Mouse (Mus musculus) heart, embryonic 13.5 days (tissue): ENCODE measurements around the gene Plekhg3. TPM values are rescaled to one million over a fixed set of nuclear protein-coding genes. Genes with fewer than 3 reads are reported as not detected.

Source experiments
- ATAC-seq: fragments of 200-750 bp; cut with Nextera tagmentation; 2 replicates; pipeline ENCODE4 v1.8.0; 2017; ENCODE audit warnings: moderate TSS enrichment; ENCODE audit not compliant: insufficient number of reproducible peaks, low FRiP score, low TSS enrichment; ENCODE audit errors: extremely low read depth
- H3K27ac ChIP-seq: fragments of 300-500 bp; sonication (generic); replicated peaks from 2 replicates; pipeline ENCODE4 v1.5.1; 2015; ENCODE audit warnings: moderate library complexity, mild to moderate bottlenecking, inconsistent platforms
- H3K27me3 ChIP-seq: fragments of 300-500 bp; sonication (generic); replicated peaks from 2 replicates; pipeline ENCODE4 v1.6.1; 2015; ENCODE audit warnings: mild to moderate bottlenecking, inconsistent platforms
- H3K36me3 ChIP-seq: fragments of 300-500 bp; sonication (generic); 2 replicates; pipeline ENCODE4 v1.6.1; 2015; ENCODE audit warnings: mild to moderate bottlenecking, inconsistent platforms
- H3K4me1 ChIP-seq: fragments of 300-500 bp; sonication (generic); 2 replicates; pipeline ENCODE4 v1.6.1; 2015; ENCODE audit warnings: inconsistent platforms
- H3K4me2 ChIP-seq: fragments of 300-500 bp; sonication (generic); 2 replicates; pipeline ENCODE4 v1.6.1; 2015; ENCODE audit warnings: inconsistent platforms, mild to moderate bottlenecking, moderate library complexity
- H3K4me3 ChIP-seq: fragments of 300-500 bp; sonication (generic); 2 replicates; pipeline ENCODE4 v1.5.1; 2015; ENCODE audit warnings: moderate library complexity, mild to moderate bottlenecking, inconsistent platforms
- H3K9ac ChIP-seq: fragments of 300-500 bp; sonication (generic); 2 replicates; pipeline ENCODE4 v1.6.1; 2015; ENCODE audit warnings: inconsistent platforms, mild to moderate bottlenecking, moderate library complexity
- H3K9me3 ChIP-seq: fragments of 300-500 bp; sonication (generic); 2 replicates; pipeline ENCODE4 v1.6.1; 2016; ENCODE audit warnings: inconsistent platforms
- WGBS: fragments of 180-500 bp; shearing (Covaris S2); methylation state at CpG from one replicate; pipeline ENCODE4 v1.1.7; 2015; ENCODE audit warnings: mixed read lengths; 5-methylcytosine and 5-hydroxymethylcytosine counted together
- polyA plus RNA-seq: library from polyadenylated mRNA; unstranded; fragments of >200 nt; fragmentation: Nextera tagmentation; extraction: Ambion mirVana; gene quantifications from 2 replicates; pipeline ENCODE4 v1.2.1, GENCODE M21; 2015

Gene Plekhg3
- polyA plus RNA-seq, 1 experiment from 2014 or later: 6.5 TPM

DNA sequence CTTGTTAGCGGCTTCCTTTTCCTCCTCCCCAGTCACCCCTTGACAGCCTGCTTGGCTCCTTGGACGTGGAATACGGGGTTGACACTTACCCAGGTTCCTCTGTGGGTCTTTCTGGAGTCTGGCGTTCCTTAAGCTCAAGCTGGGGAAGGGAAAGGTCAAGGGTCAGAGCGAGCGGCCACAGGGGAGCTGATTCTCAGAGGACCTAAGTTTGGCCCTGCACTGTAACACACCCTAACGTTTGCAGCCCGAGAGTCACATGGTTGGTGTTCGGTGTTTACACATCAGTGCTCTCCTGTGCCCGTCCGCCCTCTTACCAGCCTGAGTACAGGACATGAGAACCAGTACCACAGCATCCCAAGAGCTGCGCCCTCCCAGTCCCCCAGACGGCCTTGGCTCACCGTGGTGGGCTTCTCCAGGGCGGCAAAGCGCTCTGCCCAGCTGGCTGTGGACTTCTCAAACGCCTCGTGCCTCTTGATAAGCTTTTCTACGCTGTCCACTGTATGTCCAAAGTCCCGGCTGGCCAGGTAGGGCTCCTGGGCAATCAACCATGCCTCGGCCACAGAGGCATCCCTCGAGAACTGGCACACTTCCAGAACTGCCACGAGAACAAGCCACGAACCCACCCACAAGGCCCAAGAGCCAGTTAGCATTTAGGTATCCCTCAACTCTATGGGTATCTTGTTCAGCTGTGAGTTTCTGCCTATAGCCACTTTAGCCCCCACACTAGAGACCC lies 67.7 kb downstream of the Plekhg3 start:
- ATAC-seq: no peak
- Histone ChIP-seq H3K4me2 (no peak overlapping the region), H3K36me3 (peaks cover 33% of the 10 kb centered on the region), H3K27ac (no peak overlapping the region), H3K9ac (no peak overlapping the region), H3K27me3 (no peaks in the 10 kb centered on the region; the same call in none of the 2 replicates), H3K9me3 (no peaks in the 10 kb centered on the region), H3K4me1 (peaks cover 27% of the 10 kb centered on the region), H3K4me3 (no peak overlapping the region)
- WGBS: 72% methylated on average over 24 of the region's 24 CpGs

DNA sequence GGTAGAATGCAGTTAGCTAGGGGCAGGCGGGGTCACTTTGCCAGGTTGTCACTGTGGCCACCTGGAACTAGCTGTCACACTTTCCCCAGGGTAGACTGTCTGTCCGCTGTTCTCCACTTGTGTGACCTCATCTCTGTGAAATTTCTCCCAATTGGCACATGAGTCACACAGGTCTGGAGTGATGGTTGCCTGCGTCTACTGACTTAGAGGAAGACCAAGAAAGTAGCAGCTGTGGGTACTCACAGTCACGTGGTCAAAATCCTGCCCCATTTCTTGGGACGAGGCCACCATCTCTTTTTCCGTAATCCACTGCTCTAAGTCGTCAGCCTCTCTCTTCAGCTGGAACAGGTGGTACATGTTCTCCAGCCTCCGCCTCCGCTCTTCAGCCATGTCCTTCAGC lies 73.1 kb downstream of the Plekhg3 start:
- Histone ChIP-seq H3K4me3 (no peak overlapping the region), H3K9ac (no peak overlapping the region), H3K4me1 (no peaks in the 10 kb centered on the region), H3K36me3 (peaks cover 45% of the 10 kb centered on the region), H3K27me3 (peaks cover 8% of the 10 kb centered on the region), H3K4me2 (no peak overlapping the region), H3K27ac (no peak overlapping the region), H3K9me3 (no peaks in the 10 kb centered on the region)
- 79% methylated on average over 9 of the region's 9 CpGs for WGBS
- no peak for ATAC-seq

DNA sequence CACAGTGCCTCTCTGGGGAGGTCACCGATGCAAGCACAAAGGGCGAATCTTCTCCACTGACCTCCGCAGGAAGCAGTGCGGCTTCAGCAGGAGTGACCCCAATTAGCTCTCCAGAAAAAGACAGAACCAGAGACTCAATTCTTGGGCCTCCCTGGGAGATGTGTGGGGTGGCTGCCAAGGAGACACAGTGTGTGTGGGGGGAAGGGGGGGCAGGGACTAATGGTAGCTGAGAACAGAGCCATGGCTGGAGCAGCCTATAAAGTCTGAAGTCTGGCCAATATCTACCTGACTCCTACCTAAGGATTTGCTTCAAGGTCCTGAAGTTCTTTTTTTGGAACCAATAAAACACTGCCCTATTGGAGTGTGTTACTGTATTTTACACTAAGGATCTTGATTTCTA lies 73.9 kb downstream of the Plekhg3 start:
- ATAC-seq: no peak
- WGBS: 88% methylated on average over 4 of the region's 4 CpGs
- 0 out of 2 replicates have a peak, but pooled peaks cover 4% of the 10 kb centered on the region for H3K4me1 ChIP-seq

DNA sequence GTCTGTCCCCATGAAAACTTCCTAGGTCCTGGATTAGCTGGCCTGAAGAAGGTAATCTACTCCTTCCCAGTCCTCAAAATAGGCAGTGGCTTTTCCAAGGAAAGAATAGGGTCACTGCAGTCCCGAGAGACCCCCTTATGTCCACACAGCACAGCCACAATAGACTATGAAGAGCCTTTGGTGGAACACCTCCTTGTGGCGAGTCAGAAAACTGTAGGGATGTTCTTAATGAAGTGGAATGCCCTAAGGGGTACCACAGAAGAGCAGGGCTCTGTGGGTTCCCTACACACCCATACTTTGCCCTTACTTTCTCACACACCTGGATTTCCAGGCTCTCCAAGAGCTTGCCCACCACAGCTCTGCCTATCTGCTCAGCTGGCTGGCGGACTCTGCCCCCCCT lies 75.1 kb downstream of the Plekhg3 start:
- Histone ChIP-seq H3K4me1 (0 out of 2 replicates have a peak, but pooled peaks cover 4% of the 10 kb centered on the region), H3K9me3 (no peaks in the 10 kb centered on the region), H3K27me3 (peaks cover 8% of the 10 kb centered on the region), H3K4me2 (no peak overlapping the region), H3K9ac (no peak overlapping the region), H3K27ac (no peak overlapping the region), H3K36me3 (peaks cover 49% of the 10 kb centered on the region), H3K4me3 (no peak overlapping the region)
- WGBS: 63% methylated on average over 3 of the region's 3 CpGs
- no peak; the same call in 1 of the 2 replicates for ATAC-seq

More for the DNA sequence above, 73.9 kb downstream of the Plekhg3 start:
- peaks cover 43% of the 10 kb centered on the region for H3K36me3 ChIP-seq
- no peak overlapping the region for H3K4me3 ChIP-seq
- no peak overlapping the region for H3K9ac ChIP-seq
- H3K27me3 ChIP-seq: peaks cover 8% of the 10 kb centered on the region
- H3K27ac ChIP-seq: no peak overlapping the region
- no peak overlapping the region for H3K4me2 ChIP-seq
- no peaks in the 10 kb centered on the region for H3K9me3 ChIP-seq

DNA sequence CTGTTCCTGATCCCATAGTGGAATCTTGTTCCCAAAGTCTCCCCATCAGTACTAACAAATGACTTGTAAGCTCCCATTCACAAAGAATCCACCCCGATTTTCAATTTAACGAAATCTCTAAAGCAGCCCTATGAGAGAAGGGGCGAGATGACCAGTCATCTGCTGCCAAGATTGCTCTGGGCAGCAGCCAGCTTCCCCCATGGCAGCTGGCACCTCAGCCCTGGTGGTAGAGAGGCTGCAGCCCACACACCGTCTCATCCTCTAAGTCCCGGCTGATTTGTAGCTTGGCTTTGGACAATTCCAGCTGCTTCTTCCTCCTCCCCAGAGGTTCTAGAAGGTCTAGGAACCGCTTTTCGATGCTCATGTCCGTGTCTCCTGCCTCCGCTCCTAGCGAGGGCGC lies 77.5 kb downstream of the Plekhg3 start:
- H3K4me2 ChIP-seq: no peak overlapping the region
- H3K9ac ChIP-seq: no peak overlapping the region
- H3K9me3 ChIP-seq: no peaks in the 10 kb centered on the region
- no peak for ATAC-seq
- H3K4me1 ChIP-seq: 0 out of 2 replicates have a peak, but pooled peaks cover 4% of the 10 kb centered on the region
- H3K27ac ChIP-seq: no peak overlapping the region
- no peak overlapping the region for H3K4me3 ChIP-seq
- H3K27me3 ChIP-seq: peaks cover 8% of the 10 kb centered on the region
- peaks cover 52% of the 10 kb centered on the region for H3K36me3 ChIP-seq
- WGBS: 85% methylated on average over 11 of the region's 11 CpGs

DNA sequence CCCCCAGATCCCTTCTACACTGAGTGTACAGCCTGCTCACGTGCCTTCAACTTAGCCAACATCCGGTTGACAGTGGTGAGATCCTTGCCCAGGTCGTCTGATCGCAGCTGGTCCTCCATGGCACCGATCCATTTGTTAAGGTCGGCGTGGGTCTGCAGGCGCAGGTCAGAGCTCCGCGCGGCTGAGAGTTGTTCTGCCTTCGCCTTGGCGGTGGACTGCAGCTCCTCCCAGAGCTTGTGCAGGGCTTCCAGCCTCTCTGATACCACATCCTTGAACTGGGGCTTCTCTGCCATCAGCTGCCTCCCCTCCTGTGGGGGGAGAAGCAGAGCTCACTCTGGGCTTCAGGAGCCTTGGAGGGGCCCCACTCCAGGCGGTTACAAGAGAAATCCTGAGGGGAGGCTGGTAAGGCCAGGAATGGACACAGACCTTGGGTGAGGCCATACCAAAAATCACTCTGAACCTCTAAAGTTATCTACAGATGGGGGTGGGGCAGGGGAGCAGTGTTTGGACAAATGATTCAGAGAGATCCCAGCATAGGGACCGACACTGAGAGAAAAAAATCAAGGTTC lies 78.4 kb downstream of the Plekhg3 start:
- Histone ChIP-seq H3K36me3 (peaks cover 46% of the 10 kb centered on the region), H3K9ac (no peak overlapping the region), H3K9me3 (no peaks in the 10 kb centered on the region), H3K27ac (no peak overlapping the region), H3K4me1 (0 out of 2 replicates have a peak, but pooled peaks cover 4% of the 10 kb centered on the region), H3K4me2 (no peak overlapping the region), H3K4me3 (no peak overlapping the region), H3K27me3 (peaks cover 8% of the 10 kb centered on the region)
- WGBS: 66% methylated on average over 15 of the region's 15 CpGs
- no peak for ATAC-seq

DNA sequence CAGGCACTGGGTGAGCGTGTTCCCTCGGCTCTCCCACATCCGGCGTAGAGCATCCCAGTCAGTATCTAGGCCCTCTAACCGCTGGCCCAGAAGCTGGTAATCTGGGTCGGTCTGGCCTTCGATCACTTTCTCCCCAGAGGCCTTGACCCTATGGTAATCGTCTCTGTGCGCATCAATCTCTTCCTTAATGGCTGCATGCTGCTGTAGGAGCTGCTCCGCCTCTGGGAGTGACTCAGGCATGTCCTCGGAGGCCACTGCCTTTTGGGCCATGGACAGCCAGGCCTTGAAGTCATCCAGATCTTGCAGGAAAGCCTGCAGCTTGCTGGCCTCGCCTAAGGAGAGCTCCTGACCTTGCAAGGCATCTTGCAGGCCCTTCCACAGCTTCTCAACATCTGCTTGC lies 81.9 kb downstream of the Plekhg3 start:
- 87% methylated on average over 12 of the region's 12 CpGs for WGBS
- no peak overlapping the region for H3K4me3 ChIP-seq
- H3K9ac ChIP-seq: no peak overlapping the region
- H3K27ac ChIP-seq: no peak overlapping the region
- H3K36me3 ChIP-seq: peaks cover 49% of the 10 kb centered on the region
- peaks cover 11% of the 10 kb centered on the region for H3K4me1 ChIP-seq
- H3K4me2 ChIP-seq: no peak overlapping the region
- no peak for ATAC-seq
- no peaks in the 10 kb centered on the region for H3K9me3 ChIP-seq
- H3K27me3 ChIP-seq: peaks cover 6% of the 10 kb centered on the region

DNA sequence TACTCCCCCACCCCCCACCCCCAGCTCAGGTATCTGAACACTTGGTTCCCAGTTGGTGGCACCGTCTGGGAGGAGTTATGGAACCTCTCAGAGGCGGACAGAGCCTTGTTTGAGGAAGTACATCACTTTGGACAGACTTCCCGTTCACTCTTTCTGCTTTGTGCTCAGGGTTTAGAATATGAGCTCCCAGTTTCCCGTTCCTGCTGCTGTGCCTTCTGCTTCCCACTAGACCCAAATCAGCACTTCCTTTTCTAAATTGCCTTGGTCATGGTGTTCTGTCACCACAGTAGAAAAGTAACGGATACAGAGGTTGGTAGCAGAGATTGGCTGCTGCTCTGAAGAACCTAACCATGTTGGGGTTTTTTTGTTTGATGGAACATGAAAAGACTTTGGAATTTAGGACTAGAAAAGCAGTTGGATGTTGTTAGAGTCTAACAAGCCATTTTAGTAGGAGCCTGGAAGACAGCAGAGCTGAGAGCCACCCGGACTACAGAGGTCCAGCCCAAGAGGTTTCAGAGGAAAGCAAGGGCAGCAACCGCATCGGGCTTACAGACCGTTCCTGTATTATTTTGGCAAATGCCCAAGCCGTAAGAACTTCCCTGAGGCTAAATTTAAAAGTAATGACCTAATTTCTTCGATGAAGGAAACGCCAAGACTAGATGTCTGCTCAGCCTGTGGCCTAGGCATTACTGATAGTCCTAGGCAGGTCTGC lies 84.3 kb downstream of the Plekhg3 start:
- H3K27ac ChIP-seq: peak overlapping the region; percentile 63

DNA sequence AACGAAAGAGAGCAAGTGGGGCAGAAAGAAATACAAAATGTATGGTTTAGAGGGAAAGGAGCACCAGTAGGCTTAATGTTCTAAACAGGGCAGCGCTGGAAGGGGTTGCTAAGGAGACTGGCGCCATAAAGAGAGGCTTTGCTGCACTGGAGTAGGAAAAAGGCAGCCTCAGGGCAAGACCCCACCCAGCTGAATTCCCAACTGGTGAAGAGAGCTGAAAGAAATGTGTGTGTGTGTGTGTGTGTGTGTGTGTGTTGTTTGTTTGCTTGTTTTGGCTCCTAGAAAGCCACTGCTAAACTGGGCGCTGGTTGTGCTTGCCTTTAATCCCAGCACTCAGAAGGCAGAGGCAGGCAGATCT lies 84.9 kb downstream of the Plekhg3 start:
- 83% methylated on average over 4 of the region's 4 CpGs for WGBS
- no peaks in the 10 kb centered on the region for H3K9me3 ChIP-seq
- H3K27ac ChIP-seq: peak overlapping the region; percentile 63
- H3K27me3 ChIP-seq: no peaks in the 10 kb centered on the region
- no peak for ATAC-seq
- peaks cover 45% of the 10 kb centered on the region for H3K36me3 ChIP-seq
- H3K4me1 ChIP-seq: peaks cover 19% of the 10 kb centered on the region
- H3K9ac ChIP-seq: no peak overlapping the region
- H3K4me2 ChIP-seq: no peak overlapping the region
- H3K4me3 ChIP-seq: no peak overlapping the region

More for the DNA sequence above, 84.3 kb downstream of the Plekhg3 start:
- Histone ChIP-seq H3K9me3 (no peaks in the 10 kb centered on the region), H3K27me3 (no peaks in the 10 kb centered on the region), H3K4me3 (no peak overlapping the region), H3K9ac (no peak overlapping the region), H3K4me2 (no peak overlapping the region), H3K36me3 (peaks cover 46% of the 10 kb centered on the region), H3K4me1 (peaks cover 19% of the 10 kb centered on the region)
- no peak for ATAC-seq
- WGBS: 55% methylated on average over 12 of the region's 12 CpGs

DNA sequence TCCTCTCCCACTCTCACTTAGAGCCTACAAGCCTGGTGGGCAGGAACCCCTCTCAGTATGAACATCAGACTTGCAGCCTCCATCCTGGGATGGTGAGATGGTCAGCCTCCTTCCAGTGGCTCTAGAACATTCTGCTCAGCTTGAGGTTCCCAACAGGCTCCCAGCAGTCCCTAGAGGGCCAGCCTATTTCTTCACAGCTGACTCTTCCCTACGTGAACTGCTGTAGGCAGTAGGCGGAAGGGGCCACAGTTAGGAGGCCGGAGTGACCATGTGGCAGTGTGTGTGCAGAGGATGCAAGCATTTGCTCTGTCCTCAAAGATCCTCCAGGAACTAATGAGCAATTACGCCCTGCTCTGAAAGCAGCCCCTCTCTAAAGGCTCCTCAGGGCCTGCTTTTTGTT lies 87.5 kb downstream of the Plekhg3 start:
- Histone ChIP-seq H3K9me3 (no peaks in the 10 kb centered on the region), H3K36me3 (peaks cover 41% of the 10 kb centered on the region), H3K4me2 (no peak overlapping the region), H3K9ac (no peak overlapping the region), H3K27me3 (no peaks in the 10 kb centered on the region), H3K4me1 (peaks cover 30% of the 10 kb centered on the region), H3K4me3 (no peak overlapping the region), H3K27ac (no peak overlapping the region)
- no peak for ATAC-seq
- 88% methylated on average over 4 of the region's 4 CpGs for WGBS

DNA sequence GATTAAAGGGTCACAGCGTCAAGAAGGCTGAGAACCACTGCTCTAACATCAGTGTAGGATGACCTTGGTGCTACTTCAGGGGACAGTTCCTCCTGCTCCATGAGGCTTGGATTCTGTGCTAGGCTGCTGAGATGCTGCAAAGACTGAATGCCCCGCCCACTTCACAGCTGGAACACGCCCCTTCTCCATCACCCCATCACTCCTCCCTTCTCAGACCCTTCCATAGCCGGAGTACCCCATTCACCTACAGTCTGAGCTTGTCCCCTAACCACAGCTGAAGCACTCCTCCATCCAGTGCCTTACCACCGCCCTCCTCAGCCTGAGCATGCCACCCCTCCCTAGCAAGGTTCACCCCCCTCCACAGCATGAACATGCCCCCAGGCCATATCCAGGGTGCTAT lies 89.2 kb downstream of the Plekhg3 start:
- WGBS: 65% methylated on average over 5 of the region's 5 CpGs
- H3K36me3 ChIP-seq: peaks cover 38% of the 10 kb centered on the region
- H3K4me1 ChIP-seq: peaks cover 35% of the 10 kb centered on the region

More for the DNA sequence above, 89.2 kb downstream of the Plekhg3 start:
- no peak for ATAC-seq
- Histone ChIP-seq H3K27me3 (no peaks in the 10 kb centered on the region), H3K9me3 (no peaks in the 10 kb centered on the region), H3K4me3 (no peak overlapping the region), H3K4me2 (no peak overlapping the region), H3K9ac (no peak overlapping the region), H3K27ac (no peak overlapping the region)
